Mouse (Mus musculus) bone marrow, adult 2 months (tissue): ENCODE results near the gene Stxbp3.

Experiments used
- CTCF ChIP-seq: fragments of 200-500 bp; IDR thresholded peaks from 2 replicates; pipeline ENCODE4 v1.5.1; 2011; ENCODE audit warnings: low read length, control low read depth; ENCODE audit not compliant: control insufficient read depth, insufficient read depth
- POLR2A ChIP-seq: fragments of 200-500 bp; IDR thresholded peaks from 2 replicates; pipeline ENCODE4 v1.6.1; 2011; ENCODE audit warnings: low read depth, mild to moderate bottlenecking, control low read depth, low read length, borderline replicate concordance; ENCODE audit not compliant: control insufficient read depth

DNA sequence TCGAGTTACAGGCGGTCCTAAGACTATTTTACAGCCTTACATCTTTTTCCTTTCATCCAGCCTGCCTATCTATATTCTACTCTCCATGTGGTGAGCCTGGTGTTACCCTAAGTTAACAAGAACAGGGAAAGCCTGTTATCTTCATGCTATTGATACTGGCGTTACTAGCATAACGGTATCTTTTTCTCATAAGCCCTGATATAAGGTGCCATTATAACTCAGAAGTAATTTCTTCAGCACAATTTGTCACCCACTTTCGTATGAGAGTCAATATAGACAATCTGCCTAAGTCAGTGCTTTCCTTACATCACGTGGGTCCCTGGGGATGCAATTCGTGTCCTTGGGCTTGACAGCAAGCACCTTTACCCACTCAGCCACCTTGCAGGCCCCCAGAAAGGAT is 1.3 kb downstream of the Stxbp3 start:
- TF ChIP-seq CTCF = no peak
- TF ChIP-seq POLR2A = no peak
